Mouse (Mus musculus) embryo, embryonic 10.5 days (tissue): ENCODE data around the gene Car11.

ENCODE experiments used
- DNase-seq: peaks from one replicate; pipeline ENCODE4 v3.0.0-alpha.2; 2015; ENCODE audit warnings: low spot score

Car11 gene

GRCm38 (mm10) chr7:45692364-45692763 is 7.3 kb upstream of the Car11 start:
- DNase-seq = no peak

- no peak for DNase-seq
These were observed 5.6 kb upstream of the Car11 start, which contains the start of gene Sec1 for GRCm38 (mm10) chr7:45693921-45694591. Gene Sec1, minus strand, starts transcription at chr7:45694402.

DNA sequence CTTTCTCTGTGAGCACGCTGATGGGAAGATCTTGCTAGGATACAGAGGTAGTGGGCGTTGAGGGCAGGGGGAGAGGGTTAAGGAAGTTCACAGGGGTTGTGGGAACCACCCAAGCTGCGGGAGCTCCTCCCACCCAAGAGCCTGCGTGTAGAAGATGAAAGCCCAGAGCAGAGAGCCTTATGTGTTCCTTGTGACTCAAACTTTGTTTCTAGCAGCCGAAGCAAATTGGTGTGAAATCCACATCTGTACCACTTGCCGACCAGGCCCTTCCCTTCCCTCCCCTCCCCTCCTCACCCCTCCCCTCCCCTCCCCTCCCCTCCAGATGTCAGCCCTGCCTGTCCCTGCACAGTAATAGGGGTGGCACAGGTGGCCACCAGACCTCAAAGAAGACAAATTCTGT is 4.5 kb upstream of the Car11 start:
- DNase-seq = peak; percentile 64

DNA sequence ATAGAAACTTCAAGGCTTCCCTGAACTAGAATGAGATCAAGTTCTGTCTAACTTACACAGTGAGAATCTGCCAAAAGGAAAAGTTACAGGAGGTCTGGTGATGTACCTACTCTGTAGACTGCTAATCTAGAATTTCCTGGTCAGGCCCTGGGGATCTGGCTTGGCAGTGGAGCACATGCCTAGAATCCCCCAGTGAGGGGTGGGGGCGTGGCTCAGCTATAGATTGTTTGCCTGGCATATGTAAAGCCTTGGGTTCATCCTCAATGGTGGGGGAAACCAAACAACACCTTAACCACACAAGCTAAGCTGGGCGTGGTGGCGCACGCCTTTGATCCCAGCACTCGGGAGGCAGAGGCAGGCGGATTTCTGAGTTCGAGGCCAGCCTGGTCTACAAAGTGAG is 1.7 kb upstream of the Car11 start:
- DNase-seq = no peak

GRCm38 (mm10) chr7:45700301-45701015 is 815 bp downstream of the Car11 start:
- DNase-seq = peak; percentile 93

DNA sequence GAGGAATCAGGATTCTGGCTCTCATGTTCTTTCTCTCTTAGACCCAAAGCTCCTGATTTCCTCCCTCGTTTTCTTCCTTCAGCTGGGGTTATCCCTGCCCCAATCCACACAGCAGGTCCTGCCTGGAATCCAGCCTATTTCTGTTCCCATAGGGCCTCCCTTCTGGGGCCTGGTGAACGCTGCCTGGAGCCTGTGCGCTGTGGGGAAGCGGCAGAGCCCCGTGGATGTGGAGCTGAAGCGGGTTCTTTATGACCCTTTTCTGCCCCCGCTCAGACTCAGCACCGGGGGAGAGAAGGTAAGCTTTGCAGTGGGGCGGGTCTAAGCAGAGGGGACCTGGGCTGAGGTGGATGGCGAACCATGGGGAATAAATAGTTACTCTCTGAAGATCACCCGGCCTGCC is 1.4 kb downstream of the Car11 start:
- no peak for DNase-seq

- no peak for DNase-seq
These were observed 2.0 kb downstream of the Car11 start for GRCm38 (mm10) chr7:45701607-45702006.

DNA sequence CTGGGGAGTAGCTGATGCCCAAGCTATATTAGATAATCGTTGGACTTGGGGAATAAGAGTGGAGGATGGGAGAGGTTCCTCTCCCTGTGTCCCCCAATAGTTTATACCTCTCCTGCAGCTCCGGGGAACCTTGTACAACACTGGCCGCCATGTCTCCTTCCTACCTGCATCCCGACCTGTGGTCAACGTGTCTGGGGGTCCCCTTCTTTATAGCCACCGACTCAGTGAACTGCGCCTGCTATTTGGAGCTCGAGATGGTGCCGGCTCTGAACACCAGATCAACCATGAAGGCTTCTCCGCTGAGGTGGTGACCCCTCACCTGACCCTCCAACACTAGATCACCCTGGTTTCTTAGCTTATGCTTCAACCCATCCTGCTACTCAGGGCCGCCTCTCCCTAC is 2.7 kb downstream of the Car11 start:
- no peak for DNase-seq

GRCm38 (mm10) chr7:45702809-45703520 is 3.3 kb downstream of the Car11 start:
- DNase-seq = no peak

DNA sequence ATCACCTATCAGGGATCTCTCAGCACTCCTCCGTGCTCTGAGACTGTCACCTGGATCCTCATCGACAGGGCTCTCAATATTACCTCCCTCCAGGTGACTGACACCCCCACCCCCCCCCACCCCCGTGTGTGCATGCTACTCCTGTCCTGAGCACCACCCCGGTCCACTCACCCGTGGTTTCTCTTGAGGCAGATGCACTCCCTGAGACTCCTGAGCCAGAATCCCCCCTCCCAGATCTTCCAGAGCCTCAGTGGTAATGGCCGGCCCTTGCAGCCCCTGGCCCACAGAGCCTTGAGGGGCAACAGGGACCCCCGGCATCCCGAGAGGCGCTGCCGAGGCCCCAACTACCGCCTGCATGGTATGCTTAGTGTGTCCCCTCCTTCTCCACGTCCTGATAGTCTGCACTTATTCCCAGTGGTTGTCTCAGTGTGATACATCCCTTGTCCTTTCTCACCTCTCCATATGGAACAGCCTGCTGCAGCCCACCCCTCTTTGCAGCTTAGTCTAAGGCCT is 3.9 kb downstream of the Car11 start:
- DNase-seq = no peak

- peak; percentile 88 for DNase-seq
These were observed 4.5 kb downstream of the Car11 start for GRCm38 (mm10) chr7:45704046-45704559.

DNA sequence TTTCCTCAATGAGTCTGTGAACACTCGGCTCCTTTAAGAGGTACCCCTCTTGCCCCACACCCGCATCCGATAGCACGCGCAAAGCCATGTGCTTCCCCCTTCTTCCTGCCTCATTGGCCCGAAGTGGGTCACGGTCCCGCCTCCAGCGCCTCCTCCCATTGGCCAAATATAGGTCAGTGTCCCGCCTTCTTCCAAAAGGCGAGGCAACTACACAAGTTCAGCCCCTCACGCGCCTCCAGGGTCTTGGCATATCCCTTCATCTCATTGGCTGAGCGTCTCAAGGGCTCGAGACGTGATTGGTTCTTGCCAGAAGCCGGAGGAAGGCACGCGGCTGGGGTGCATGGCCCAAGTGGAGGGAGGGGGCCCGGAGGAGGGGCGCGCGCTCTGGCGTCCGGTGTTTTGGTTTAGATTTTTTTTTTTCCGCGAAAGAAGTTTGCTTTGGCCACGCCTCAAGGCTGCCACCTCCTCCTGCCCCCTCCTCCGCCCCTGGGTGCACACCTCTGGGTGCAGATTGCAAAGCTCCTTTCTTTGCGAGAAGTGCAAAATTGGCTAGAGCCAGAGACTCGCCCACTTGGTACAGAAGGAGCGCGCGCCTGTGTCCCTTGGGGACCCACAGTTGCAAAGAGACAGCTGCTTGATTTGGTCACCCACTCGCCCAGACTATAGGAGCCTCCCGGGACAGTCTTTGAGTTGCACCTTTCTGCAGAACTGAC is 5.2 kb downstream of the Car11 start, which contains the start of gene Dbp:
Dbp (plus strand) TSS at position 359 of the 713 bp plus-strand sequence.
- DNase-seq = peak; percentile 100

DNA sequence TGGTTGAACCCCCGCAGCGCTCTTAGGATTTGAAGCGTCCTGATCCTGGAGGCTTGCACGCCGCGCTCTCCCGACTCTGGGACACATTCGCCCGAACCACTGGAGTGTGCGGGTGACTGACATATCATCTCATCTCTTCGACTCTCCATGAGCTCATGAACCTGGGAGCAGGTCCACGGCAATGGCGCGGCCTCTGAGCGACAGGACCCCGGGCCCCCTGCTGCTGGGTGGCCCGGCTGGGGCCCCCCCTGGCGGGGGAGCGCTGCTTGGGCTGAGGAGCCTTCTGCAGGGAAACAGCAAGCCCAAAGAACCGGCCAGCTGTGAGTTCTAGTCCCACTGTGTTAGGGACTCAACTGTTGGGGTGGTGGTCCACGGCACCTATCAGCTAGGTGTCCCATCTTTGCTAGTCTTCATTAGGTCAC is 5.8 kb downstream of the Car11 start:
- DNase-seq = no peak

GRCm38 (mm10) chr7:45705873-45706281 is 6.2 kb downstream of the Car11 start:
- peak; percentile 80 for DNase-seq

DNA sequence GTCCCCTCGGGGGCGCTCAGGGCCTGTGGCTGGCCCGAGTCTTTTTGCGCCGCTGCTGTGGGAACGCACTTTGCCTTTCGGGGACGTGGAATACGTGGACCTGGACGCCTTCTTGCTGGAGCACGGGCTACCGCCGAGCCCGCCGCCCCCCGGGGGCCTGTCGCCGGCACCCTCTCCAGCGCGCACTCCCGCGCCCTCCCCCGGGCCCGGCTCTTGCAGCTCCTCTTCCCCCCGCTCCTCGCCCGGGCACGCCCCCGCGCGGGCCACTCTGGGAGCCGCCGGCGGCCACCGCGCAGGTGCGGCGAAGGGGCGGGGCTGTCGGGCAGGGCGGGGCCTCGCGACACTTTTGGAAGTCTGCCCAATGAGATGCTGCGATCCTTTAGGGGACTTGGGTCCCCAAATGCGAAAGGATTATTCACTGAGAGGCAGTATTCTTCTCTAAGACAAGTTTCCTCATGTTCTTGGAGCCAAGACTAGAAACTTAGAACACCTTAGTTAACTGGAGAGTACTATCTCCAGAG is 7.1 kb downstream of the Car11 start:
- DNase-seq = peak; percentile 86

DNA sequence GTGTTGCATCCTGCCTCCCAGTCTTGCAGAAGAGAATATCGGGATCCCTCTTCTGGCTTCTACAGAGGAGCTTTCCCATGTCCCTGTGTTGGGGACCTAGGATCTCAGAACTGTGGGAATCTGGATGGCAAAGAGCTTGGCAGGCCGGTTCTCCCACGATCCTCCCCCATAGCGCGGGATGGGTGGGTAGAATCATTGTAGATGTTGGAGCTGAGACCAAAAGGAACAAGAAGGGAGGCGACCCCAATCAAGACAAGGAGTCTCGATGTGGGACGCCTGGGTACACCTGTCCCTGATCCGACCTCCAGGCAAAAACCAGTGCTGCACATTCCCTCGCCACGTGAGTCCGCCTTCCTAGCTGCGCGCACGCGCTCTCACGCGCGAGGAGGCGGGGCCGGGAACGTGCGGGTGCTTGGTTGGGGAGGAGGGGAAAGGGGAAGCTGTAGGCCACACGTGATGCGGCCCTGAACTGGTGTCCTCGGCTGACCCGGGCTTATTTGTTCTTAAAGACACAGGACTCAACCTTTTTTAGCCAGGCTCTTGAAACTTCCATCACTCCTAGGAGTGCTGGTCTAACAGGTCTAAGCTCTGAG is 7.8 kb downstream of the Car11 start:
- DNase-seq = peak; percentile 92

DNA sequence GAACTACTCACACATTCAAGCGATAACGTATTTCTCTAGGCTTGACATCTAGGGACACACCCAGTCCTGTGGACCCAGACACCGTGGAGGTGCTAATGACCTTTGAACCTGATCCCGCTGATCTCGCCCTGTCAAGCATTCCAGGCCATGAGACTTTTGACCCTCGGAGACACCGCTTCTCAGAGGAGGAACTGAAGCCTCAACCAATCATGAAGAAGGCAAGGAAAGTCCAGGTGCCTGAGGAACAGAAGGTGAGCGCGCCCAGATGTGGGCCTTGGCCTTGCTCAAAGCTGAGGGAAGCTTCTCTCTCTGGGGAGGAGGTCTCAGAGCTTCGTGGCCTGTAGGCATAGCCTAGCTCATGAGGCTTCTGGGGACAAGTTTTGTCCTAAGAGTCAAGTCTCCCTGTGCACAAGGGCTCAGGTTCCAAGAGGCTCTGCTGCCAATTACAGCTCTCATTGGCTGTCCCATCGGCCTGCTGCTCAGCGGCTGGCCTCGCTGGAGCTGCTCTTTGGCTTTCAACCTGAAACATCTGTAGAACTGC is 8.6 kb downstream of the Car11 start:
- DNase-seq = no peak

- peak; percentile 76 for DNase-seq
These were observed 9.4 kb downstream of the Car11 start for GRCm38 (mm10) chr7:45709036-45709435.

DNA sequence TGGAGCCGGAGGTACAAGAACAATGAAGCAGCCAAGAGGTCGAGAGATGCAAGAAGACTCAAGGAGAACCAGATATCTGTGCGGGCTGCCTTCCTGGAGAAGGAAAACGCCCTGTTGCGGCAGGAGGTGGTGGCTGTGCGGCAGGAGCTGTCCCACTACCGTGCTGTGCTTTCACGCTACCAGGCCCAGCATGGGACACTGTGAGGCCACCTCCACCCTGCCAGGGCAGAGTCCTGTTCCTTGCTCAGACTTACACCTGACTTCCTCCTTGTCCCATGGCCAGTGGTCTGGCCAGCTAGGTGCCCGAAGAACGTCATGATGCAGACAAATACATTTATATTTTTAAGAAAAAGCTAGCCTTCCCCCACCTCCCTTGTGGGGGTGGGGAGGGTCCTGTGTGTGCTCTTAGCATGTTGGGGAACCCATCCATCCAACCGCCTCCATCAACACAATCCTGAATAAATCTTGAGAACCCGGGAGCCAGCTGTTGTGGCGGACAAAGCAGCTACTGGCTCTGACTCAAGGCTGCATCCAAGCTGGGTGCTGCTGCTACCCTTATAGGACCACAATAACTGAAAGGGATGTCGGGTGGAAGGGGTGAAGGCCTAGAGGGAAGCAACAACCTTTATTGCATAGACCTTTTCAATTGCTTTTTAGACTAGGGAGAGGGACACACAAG is 10.2 kb downstream of the Car11 start:
- no peak for DNase-seq

DNA sequence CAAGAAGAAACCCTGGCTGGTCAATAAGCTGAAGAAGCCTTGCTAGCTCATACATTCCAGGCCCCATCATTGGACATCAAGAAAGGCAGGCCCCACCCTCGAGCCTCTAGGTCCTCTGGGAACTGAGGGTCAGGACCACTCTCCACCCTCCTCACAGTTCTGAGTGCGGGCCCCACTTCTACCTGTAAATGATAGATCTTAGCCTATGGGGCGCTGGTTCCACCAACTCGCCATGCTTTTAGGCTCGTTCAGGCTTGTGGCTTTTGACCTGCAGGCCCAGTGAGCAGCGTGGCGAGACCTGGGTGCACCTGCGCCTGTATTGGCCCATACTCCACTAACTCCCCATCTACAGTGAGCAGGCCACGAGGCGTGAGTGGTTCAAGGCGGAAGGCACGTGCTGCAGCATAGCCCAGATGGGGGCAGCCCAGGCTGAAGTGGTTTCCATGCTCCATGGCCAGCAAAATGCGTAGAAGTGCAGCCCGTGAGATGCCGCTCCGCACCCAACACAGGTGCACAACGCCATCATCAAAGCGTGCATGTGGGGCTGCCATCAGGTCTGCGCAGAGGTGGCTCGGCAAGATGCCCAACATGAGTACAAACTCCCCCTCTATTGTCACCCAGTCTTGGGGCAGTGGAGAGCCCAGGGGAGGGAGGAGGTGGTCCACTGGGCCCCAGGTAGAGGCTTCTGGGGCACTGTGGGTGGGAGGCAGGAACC is 11.0 kb downstream of the Car11 start:
- no peak for DNase-seq
